Mouse (Mus musculus) cortical plate, adult 2 months (tissue): Measurements from ENCODE around the gene Cdca4.

Source experiments
- CTCF ChIP-seq: fragments of 200-500 bp; IDR thresholded peaks from 2 replicates; pipeline ENCODE4 v1.5.1; 2011; ENCODE audit warnings: mild to moderate bottlenecking, control low read depth, low read length; ENCODE audit not compliant: insufficient read depth; ENCODE audit errors: extremely low read depth
- POLR2A ChIP-seq: fragments of 200-500 bp; IDR thresholded peaks from 2 replicates; pipeline ENCODE4 v1.6.1; 2011; ENCODE audit warnings: mild to moderate bottlenecking, low read length, control low read depth; ENCODE audit not compliant: insufficient read depth; ENCODE audit errors: extremely low read depth

DNA sequence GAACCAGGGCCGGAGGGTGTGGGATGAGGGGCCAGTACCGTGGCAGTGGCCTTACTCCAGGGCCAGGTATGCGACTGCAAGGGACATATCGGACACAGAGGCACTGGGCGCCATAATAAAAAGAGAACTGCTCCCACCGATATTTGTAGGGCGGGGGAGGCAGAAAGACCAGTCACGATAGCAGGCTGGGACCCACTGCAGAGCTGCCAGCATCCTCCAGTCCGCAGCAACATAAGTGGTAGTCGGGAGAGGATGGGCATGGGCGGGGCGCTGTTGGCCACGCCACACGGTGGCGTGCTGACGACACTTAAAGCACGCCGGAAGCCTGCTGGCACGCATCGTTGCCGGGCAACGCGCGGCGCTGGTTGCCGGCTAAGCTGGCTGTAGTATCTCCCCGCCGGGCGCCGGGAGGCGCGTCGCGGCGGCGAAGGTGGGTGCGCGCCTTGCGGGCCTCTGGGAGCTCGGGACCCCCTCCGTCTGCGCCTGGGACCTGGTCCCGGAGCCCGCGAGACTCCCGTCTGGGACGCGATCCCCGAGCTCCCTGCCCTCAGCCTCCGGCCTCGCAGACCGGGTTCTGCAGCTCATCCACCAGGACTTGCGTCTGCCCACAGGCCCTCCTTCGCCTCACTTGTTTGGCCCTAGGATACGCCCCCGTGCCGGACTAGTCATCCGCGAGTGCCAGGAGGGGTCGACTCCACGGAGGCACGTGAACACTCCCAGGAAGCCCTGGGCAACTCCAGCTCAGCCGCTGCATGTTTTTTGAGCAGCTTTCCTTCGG, 20.4 kb downstream of the Cdca4 start, which contains the start of gene Clba1:
- TF ChIP-seq CTCF (no peak), POLR2A (peak; percentile 97)
